Mouse (Mus musculus): ENCODE data around the gene Msh5. TPM values are rescaled to one million over a fixed set of nuclear protein-coding genes. Genes with fewer than 3 reads are reported as not detected.
A peak's percentile ranks its signal among the peaks of the same experiment; 100 is the strongest.
"Not testable (repeated sequence)": the region's sequence is repeated elsewhere in the genome, so short reads cannot be mapped to it uniquely, and the experiment has no call there.

Msh5 gene
- polyA plus RNA-seq, 1 experiment from 2014 or later: 4.2 TPM

DNA sequence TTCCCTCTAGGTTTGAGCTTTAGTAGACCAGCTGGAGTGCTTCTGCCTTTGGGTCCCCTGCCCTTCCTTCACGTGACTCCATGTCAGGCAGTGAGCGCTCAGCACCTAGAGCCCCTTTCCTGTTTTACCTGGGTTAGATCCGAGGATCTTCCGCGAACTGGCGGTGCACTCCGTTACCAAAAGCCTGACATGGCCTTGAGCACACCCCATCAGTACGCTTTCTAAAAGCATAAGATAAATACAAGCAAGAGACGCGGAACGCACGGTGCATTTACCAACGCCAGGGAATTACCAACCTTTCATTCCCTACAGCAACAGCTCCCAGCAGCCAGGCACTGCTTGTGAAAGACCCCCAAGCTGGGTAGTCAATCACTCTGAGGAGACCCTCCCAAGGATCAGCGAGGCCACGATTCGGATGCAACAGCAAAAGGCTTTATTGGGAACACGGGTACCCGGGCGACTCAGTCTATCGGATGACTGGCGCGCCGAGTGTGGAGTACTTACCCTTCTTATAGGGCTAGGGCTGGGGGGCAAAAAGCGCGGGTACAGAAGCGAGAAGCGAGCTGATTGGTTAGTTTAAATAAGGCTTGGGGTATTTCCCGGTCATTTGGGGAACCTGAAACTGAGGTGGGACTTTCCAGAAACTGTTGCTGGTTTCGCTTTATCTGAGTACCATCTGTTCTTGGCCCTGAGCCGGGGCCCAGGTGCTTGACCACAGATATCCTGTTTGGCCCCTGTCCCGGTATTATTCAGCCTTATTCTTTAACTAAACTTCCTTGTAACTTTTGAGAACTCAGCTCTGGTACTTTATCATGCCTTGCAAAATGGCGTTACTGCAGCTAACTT is 46.5 kb downstream of the Msh5 start:
- not testable (repeated sequence) for H3K36me3 ChIP-seq (ENCODE audit: control insufficient read depth, insufficient read depth, low read length); H3K27me3 ChIP-seq (ENCODE audit: control insufficient read depth, insufficient read depth, low read length); ATAC-seq (ENCODE audit: low FRiP score); H3K9me3 ChIP-seq (ENCODE audit: control insufficient read depth, low read length); H3K4me1 ChIP-seq (replicated peaks; ENCODE audit: control insufficient read depth, insufficient read depth, low read length)
- 26% methylated on average over 29 of the region's 32 CpGs for WGBS
- peak overlapping the region; percentile 97; the same call in 1 of the 2 replicates for H3K27ac ChIP-seq (ENCODE audit: low read depth, low read length)
- peak overlapping the region; percentile 99 for H3K4me2 ChIP-seq (replicated peaks; ENCODE audit: low read depth, low read length)
- DNase-seq (ENCODE audit: low spot score): peak; percentile 37
- H3K9ac ChIP-seq (ENCODE audit: low read depth, low read length): peak overlapping the region; percentile 95
- H3K4me3 ChIP-seq (ENCODE audit: low read depth, low read length): peak overlapping the region; percentile 89

DNA sequence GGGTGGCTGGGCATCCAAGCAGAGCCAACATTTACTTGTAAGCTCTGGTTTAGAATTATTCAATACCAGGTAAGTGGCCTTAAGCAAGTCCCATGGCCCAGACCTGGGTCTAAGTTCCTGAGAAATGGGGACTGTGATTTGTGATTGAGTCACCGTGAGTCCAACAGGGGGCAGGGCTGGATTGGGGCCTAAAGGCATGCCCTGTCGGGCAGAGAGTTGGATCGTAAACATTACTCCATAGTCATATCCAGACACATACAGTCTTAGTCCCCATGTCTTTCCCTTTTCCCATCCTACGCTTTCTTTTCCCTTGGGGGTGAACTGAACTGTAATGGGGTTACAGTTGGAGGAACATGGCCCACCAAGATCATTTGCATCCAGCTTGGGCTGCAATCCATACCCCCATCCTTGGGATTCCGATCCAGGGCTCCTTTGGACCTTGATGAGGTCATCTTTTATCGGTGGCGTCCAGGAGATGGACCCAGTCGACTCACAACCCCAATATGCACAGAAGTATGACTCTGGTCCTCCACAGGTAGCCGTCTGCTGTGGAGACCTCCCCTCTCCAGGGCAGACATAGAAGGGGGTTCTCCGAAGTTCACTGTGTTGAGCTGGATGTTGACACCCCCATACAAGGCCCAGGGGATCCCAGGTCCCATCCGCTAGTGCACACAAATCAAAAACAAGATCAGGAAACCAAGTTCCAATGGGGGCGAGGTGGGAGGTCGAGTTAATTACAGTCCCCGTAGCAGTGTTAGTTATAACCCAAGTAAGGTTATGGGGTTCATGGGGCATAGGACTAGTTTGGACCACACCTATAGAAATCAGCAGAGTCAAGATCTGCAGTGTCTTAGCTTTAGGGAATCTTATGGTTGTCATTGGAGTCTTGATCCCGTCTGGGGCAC is 47.8 kb downstream of the Msh5 start:
- DNase-seq (ENCODE audit: low spot score) (no peak), ATAC-seq (ENCODE audit: low FRiP score) (no peak)
- H3K4me2 ChIP-seq (replicated peaks; ENCODE audit: low read depth, low read length): no peak overlapping the region
- peaks cover 7% of the 10 kb centered on the region for H3K4me1 ChIP-seq (replicated peaks; ENCODE audit: control insufficient read depth, insufficient read depth, low read length)
- H3K9me3 ChIP-seq (ENCODE audit: control insufficient read depth, low read length): no peaks in the 10 kb centered on the region
- H3K4me3 ChIP-seq (ENCODE audit: low read depth, low read length): no peak overlapping the region
- no peak overlapping the region for H3K27ac ChIP-seq (ENCODE audit: low read depth, low read length)
- WGBS: 94% methylated on average over 15 of the region's 15 CpGs
- no peaks in the 10 kb centered on the region for H3K36me3 ChIP-seq (ENCODE audit: control insufficient read depth, insufficient read depth, low read length)
- H3K9ac ChIP-seq (ENCODE audit: low read depth, low read length): no peak overlapping the region
- H3K27me3 ChIP-seq (ENCODE audit: control insufficient read depth, insufficient read depth, low read length): no peaks in the 10 kb centered on the region

DNA sequence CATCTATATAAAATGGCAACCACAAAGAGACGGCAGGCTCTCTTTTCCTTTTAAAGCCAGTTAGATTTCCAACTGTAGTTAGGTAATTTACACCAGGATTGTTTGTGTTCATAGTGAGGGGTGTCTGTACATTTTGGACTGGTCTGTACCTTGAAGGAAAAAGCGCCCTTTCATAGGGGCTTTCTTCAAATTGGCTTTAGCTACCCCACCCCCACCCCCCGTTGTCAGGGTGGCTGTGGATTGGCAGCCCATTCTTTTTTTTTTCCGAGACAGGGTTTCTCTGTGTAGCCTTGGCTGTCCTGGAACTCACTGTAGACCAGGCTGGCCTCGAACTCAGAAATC is 49.4 kb downstream of the Msh5 start:
- WGBS: 88% methylated on average over 5 of the region's 5 CpGs
- DNase-seq (ENCODE audit: low spot score): no peak
- ATAC-seq (ENCODE audit: low FRiP score): no peak

DNA sequence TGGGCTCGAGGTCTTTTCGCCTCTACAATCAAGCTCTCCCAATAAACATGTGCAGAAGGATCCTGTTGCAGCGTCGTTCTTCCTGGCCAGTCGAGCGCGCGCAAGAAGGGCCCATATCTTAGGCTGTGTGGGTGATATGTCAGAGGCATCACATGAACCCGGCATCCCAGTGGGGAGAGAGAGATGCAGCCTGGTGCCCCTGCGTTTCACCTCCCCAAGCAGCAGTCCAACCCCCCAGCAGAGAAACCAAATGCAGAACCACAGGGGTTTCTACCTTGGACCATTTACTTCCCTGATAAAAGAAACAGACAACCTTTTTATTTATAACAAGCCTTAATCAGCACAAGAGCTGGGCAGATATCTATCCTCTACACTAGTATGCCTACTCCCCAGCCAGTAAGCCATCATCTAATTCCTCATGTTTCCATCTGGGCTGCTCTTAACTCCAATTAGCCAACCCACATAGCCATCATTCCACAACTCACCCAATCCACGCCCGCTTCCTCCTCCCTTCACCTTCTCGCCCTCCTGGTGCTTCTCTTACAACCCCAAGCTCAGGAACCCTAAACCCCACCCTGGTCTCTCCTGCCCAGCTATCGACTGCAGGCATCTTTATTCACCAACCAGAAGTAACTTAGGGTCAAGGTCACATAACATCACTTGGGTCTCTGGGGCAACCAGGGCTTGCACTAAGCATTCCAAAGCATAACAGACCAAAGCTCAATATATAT is 50.0 kb downstream of the Msh5 start:
- no peak overlapping the region for H3K4me2 ChIP-seq (replicated peaks; ENCODE audit: low read depth, low read length)
- no peak overlapping the region for H3K4me3 ChIP-seq (ENCODE audit: low read depth, low read length)
- H3K36me3 ChIP-seq (ENCODE audit: control insufficient read depth, insufficient read depth, low read length): no peaks in the 10 kb centered on the region
- no peaks in the 10 kb centered on the region for H3K27me3 ChIP-seq (ENCODE audit: control insufficient read depth, insufficient read depth, low read length)
- WGBS: 84% methylated on average over 12 of the region's 14 CpGs
- no peak for ATAC-seq (ENCODE audit: low FRiP score)
- H3K9me3 ChIP-seq (ENCODE audit: control insufficient read depth, low read length): no peaks in the 10 kb centered on the region
- H3K9ac ChIP-seq (ENCODE audit: low read depth, low read length): no peak overlapping the region
- no peaks in the 10 kb centered on the region for H3K4me1 ChIP-seq (replicated peaks; ENCODE audit: control insufficient read depth, insufficient read depth, low read length)
- no peak overlapping the region for H3K27ac ChIP-seq (ENCODE audit: low read depth, low read length)
- no peak for DNase-seq (ENCODE audit: low spot score)

More for the DNA sequence above, 49.4 kb downstream of the Msh5 start:
- H3K27me3 ChIP-seq (ENCODE audit: control insufficient read depth, insufficient read depth, low read length): no peaks in the 10 kb centered on the region
- H3K4me3 ChIP-seq (ENCODE audit: low read depth, low read length): no peak overlapping the region
- H3K4me1 ChIP-seq (replicated peaks; ENCODE audit: control insufficient read depth, insufficient read depth, low read length): peaks cover under 1% of the 10 kb centered on the region
- H3K36me3 ChIP-seq (ENCODE audit: control insufficient read depth, insufficient read depth, low read length): no peaks in the 10 kb centered on the region
- no peaks in the 10 kb centered on the region for H3K9me3 ChIP-seq (ENCODE audit: control insufficient read depth, low read length)
- no peak overlapping the region for H3K4me2 ChIP-seq (replicated peaks; ENCODE audit: low read depth, low read length)
- H3K9ac ChIP-seq (ENCODE audit: low read depth, low read length): no peak overlapping the region
- H3K27ac ChIP-seq (ENCODE audit: low read depth, low read length): no peak overlapping the region

DNA sequence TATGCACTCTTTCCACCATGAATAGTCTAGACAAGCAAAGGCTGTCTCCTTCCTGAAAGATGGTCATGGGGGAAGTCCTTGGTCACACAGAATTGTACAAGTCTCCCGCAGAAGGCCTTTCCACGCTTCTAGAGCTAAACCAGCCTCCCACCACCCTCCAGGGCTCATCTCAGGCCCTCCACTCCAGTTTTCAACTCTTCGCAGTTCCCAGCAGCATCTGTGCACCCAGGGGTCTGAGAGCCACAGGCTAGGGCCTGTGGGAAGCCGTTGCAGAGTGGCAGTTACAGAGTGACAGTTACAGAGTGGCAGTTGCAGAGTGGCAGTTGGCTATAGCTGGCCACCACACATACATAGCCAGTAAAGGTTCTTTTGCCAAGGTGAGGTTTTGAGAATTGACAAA is 50.6 kb downstream of the Msh5 start:
- H3K9me3 ChIP-seq (ENCODE audit: control insufficient read depth, low read length); H3K27ac ChIP-seq (ENCODE audit: low read depth, low read length); H3K4me3 ChIP-seq (ENCODE audit: low read depth, low read length); H3K4me1 ChIP-seq (replicated peaks; ENCODE audit: control insufficient read depth, insufficient read depth, low read length); DNase-seq (ENCODE audit: low spot score); H3K9ac ChIP-seq (ENCODE audit: low read depth, low read length); H3K4me2 ChIP-seq (replicated peaks; ENCODE audit: low read depth, low read length); H3K36me3 ChIP-seq (ENCODE audit: control insufficient read depth, insufficient read depth, low read length); H3K27me3 ChIP-seq (ENCODE audit: control insufficient read depth, insufficient read depth, low read length); ATAC-seq (ENCODE audit: low FRiP score): not testable (repeated sequence)
- WGBS: 95% methylated on average over 4 of the region's 4 CpGs

DNA sequence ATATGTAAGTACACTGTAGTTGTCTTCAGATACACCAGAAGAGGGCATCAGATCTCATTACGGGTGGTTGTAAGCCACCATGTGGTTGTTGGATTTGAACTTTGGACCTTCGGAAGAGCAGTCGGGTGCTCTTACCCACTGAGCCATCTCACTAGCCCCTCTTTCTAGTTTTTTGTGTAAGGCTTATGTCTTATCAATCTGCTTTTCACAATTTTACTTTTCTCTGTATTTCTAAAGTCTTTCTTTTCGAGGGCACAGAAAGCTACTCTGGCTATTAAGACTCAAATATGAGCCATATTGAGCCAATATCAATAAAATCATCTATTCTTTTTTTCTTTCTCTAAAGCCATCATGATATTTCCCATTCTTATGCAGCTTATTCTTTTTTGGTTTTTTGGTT is 51.4 kb downstream of the Msh5 start:
- not testable (repeated sequence) for ATAC-seq (ENCODE audit: low FRiP score); H3K36me3 ChIP-seq (ENCODE audit: control insufficient read depth, insufficient read depth, low read length); DNase-seq (ENCODE audit: low spot score); H3K4me1 ChIP-seq (replicated peaks; ENCODE audit: control insufficient read depth, insufficient read depth, low read length); H3K27me3 ChIP-seq (ENCODE audit: control insufficient read depth, insufficient read depth, low read length); H3K4me3 ChIP-seq (ENCODE audit: low read depth, low read length); H3K27ac ChIP-seq (ENCODE audit: low read depth, low read length); H3K4me2 ChIP-seq (replicated peaks; ENCODE audit: low read depth, low read length); H3K9ac ChIP-seq (ENCODE audit: low read depth, low read length); H3K9me3 ChIP-seq (ENCODE audit: control insufficient read depth, low read length)
- WGBS: 97% methylated on average over 4 of the region's 4 CpGs

DNA sequence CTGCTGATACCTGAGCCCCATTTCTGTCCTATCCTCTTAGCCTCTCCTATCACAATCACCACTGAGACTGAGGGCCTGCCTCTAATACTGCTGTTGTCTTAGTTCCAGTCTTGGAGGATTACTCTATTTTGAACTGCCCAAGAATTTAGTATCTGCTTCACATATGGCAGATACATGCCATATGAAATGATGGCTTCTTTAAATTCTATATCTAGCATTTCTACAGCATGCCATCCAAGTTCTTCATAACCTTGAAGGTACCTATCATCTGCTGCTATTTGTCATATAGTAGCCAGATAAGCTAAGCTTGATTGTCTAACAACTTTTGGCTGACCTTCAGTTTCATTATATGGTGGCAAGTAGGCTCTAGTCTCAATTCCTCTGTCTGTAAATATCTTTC is 51.8 kb downstream of the Msh5 start:
- H3K9ac ChIP-seq (ENCODE audit: low read depth, low read length): no peak overlapping the region
- H3K4me2 ChIP-seq (replicated peaks; ENCODE audit: low read depth, low read length): no peak overlapping the region
- H3K27ac ChIP-seq (ENCODE audit: low read depth, low read length): no peak overlapping the region
- H3K4me1 ChIP-seq (replicated peaks; ENCODE audit: control insufficient read depth, insufficient read depth, low read length): no peaks in the 10 kb centered on the region
- no peak for DNase-seq (ENCODE audit: low spot score)
- no peak for ATAC-seq (ENCODE audit: low FRiP score)
- no peaks in the 10 kb centered on the region for H3K9me3 ChIP-seq (ENCODE audit: control insufficient read depth, low read length)
- H3K4me3 ChIP-seq (ENCODE audit: low read depth, low read length): no peak overlapping the region
- no peaks in the 10 kb centered on the region for H3K27me3 ChIP-seq (ENCODE audit: control insufficient read depth, insufficient read depth, low read length)
- H3K36me3 ChIP-seq (ENCODE audit: control insufficient read depth, insufficient read depth, low read length): 0 out of 2 replicates have a peak, but pooled peaks cover 2% of the 10 kb centered on the region

DNA sequence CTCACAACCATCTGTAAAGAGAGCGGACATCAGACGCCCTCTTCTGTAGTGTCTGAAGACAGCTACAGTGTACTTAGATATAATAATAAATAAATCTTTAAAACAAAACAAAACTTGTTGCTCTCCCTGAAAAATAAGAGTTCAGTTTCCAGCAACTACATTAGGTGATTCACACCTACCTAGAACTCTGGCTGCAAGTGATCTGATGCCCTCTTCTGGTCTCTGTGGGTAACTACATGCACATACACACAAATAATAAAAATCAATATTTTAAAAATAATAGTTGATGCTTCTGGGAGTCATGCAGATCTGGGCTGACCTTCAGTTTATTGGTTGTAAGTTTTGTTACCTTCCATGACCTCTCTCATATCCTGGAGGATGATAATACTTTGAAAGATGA is 62.3 kb downstream of the Msh5 start:
- ATAC-seq (ENCODE audit: low FRiP score): no peak
- no peak overlapping the region for H3K4me2 ChIP-seq (replicated peaks; ENCODE audit: low read depth, low read length)
- H3K27me3 ChIP-seq (ENCODE audit: control insufficient read depth, insufficient read depth, low read length): no peaks in the 10 kb centered on the region
- WGBS: 83% methylated on average over 2 of the region's 2 CpGs
- no peak overlapping the region for H3K27ac ChIP-seq (ENCODE audit: low read depth, low read length)
- DNase-seq (ENCODE audit: low spot score): peak; percentile 20
- peaks cover 4% of the 10 kb centered on the region for H3K4me1 ChIP-seq (replicated peaks; ENCODE audit: control insufficient read depth, insufficient read depth, low read length)
- no peaks in the 10 kb centered on the region for H3K9me3 ChIP-seq (ENCODE audit: control insufficient read depth, low read length)
- H3K9ac ChIP-seq (ENCODE audit: low read depth, low read length): no peak overlapping the region
- H3K4me3 ChIP-seq (ENCODE audit: low read depth, low read length): no peak overlapping the region
- peaks cover 4% of the 10 kb centered on the region for H3K36me3 ChIP-seq (ENCODE audit: control insufficient read depth, insufficient read depth, low read length)
